Mouse (Mus musculus): ENCODE results near the gene Vmn2r-ps130. TPM values are rescaled to one million over a fixed set of nuclear protein-coding genes. Genes with fewer than 3 reads are reported as not detected.
"Not testable (repeated sequence)": the region's sequence is repeated elsewhere in the genome, so short reads cannot be mapped to it uniquely, and the experiment has no call there.

The Vmn2r-ps130 gene
- total RNA-seq (2015) (not detected in 2 replicates), total RNA-seq (2017) (not detected in 2 replicates)

- not testable (repeated sequence) for ATAC-seq (ENCODE audit: poor library complexity, severe bottlenecking)
These were observed at the start of gene Vmn2r-ps130 for GRCm38 (mm10) chr17:23060866-23061265. Gene Vmn2r-ps130 (plus strand): TSS chr17:23061166.

Other genes with a start within 250 kb of the Vmn2r-ps130 start
- 5.7 and 7.8 TPM in 2 replicates for gene Zfp945, start 194.0 kb upstream of the Vmn2r-ps130 start, total RNA-seq (2015)
- 4.5 and 5.0 TPM in 2 replicates for gene Zfp945, start 194.0 kb upstream of the Vmn2r-ps130 start, total RNA-seq (2017)
- gene Vmn2r113, start 118.2 kb upstream of the Vmn2r-ps130 start, total RNA-seq (2015) = not detected in 2 replicates
- not detected in 2 replicates for gene Vmn2r113, start 118.2 kb upstream of the Vmn2r-ps130 start, total RNA-seq (2017)
- 7.3 and 10.8 TPM in 2 replicates for gene Zfp40, start 132.1 kb downstream of the Vmn2r-ps130 start, total RNA-seq (2015)
- gene Zfp40, start 132.1 kb downstream of the Vmn2r-ps130 start, total RNA-seq (2017) = 5.5 and 6.3 TPM in 2 replicates

Data from megakaryocyte, adult 5-6 weeks (primary cell).